Mouse (Mus musculus) fibroblast of lung, adult 2 months (primary cell): ENCODE measurements around the gene Vmn1r49.
"Not testable (repeated sequence)": the region's sequence is repeated elsewhere in the genome, so short reads cannot be mapped to it uniquely, and the experiment has no call there.

Experiments used
- DNase-seq: peaks from one replicate; pipeline ENCODE4 v3.0.0-alpha.2; 2011; ENCODE audit warnings: low read depth

Vmn1r49 gene

DNA sequence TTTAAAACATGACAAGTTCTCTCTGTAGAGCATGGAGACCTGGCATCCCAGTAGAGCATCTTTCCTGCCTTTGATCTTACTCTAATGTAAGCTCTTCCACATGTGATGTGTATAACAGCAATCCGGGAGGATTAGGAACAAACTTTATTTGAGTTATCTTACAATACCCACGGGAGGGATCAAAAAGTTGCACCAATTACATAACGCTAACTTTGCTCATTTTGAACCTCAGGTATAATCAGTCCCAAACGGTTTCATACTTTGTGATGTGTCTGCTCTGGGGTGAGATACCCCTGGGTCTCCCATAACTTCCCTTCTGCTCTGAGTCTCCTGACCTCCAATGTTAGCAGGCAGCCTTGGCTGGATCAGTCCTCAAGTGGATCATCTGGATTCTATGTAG, at the start of gene Vmn1r49:
Gene Vmn1r49, minus strand, starts transcription at position 101 of the 400 bp plus-strand sequence.
- DNase-seq = no peak

DNA sequence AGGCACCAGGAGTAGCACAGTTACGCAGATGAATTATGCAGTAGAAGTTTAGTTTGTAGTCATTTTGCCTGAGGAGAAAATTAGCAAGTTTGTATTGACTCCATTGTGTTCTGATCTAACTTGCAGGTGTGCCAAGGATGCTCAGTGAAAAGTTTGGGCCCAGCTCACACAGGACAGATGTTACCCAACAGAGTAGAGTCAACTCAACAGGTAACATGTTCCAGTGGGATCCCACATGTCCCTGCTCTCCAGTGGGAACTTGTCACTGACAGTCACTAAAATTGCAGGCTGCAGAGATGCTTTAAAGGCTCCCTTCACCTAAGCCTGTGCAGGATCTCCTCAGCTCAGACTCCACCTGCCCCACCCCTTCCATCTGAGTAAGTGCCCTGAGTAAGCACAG, 44.0 kb upstream of the Vmn1r49 start, which contains the start of gene Vmn1r51:
Gene Vmn1r51, plus strand, starts transcription at position 301 of the 400 bp plus-strand sequence.
- not testable (repeated sequence) for DNase-seq

DNA sequence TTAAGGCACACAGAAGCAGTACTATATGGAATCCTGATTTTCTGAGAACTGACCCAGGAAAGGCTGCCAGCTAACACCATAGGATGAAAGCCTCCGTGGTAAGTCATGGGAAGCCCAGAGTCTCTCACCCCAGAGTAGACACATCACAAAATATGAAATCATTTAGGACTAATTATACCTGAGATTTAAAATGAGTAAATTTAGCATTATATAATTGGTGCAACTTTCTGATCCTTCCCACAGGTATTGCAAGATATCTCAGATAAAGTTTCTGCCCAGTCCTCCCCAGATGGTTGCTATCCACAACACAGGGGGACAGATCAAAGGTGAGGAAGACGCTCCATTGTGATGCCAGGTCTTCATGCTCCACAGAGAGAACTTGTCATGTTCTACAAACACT, 22.8 kb upstream of the Vmn1r49 start, which contains the start of gene Vmn1r50:
Gene Vmn1r50, plus strand, starts transcription at position 301 of the 400 bp plus-strand sequence.
- no peak for DNase-seq

DNA sequence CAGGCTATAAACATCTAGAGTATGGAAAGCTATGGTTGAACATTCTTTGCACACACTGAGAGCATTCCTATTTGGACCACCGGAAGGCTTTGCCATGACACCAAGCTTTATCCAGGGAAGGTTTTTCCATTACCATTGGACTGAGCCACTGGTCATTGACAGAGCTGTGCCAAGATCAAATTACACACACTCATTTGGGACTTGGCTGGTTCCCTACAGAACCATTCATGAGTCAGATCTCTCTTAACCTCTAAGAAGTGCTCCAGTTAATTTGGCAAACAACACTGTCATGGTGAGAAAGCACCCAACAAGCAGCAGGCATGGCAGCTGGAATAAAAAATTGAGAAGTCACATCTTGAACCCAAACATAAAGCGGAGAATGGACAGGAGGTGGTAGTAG, 22.3 kb upstream of the Vmn1r49 start:
- no peak for DNase-seq

DNA sequence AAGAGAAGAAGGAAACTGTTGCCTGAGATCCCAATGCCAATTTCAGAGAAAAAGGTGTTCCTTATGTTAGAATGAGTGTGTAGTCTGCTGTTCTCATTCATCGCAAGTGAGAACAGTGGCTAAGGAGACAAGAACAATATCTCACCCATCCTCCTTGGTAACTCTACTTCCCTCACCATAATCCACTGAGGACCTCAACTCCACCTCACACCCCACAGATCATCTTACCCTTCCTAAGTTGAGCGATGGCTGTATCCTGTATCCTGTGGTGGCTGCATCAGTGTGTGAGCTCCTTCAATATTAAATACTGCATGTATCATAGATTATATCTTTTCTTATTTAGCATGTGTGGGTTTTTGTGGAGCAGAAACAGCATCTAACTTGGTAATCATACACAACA, 41.6 kb downstream of the Vmn1r49 start, which contains the start of gene Vmn1r48:
Gene Vmn1r48, minus strand, starts transcription at position 101 of the 400 bp plus-strand sequence.
- not testable (repeated sequence) for DNase-seq
